Mouse (Mus musculus) adrenal gland, adult 8-10 months (tissue): Measurements from ENCODE around the gene Rbfox2. TPM values are rescaled to one million over a fixed set of nuclear protein-coding genes. Genes with fewer than 3 reads are reported as not detected.
A peak's percentile ranks its signal among the peaks of the same experiment; 100 is the strongest.

ENCODE experiments used
- DNase-seq: peaks from one replicate; pipeline ENCODE4 v3.0.0; 2022
- total RNA-seq, 4 experiments: library from RNA; stranded (reverse); gene quantifications; 2 replicates each; pipeline ENCODE4 v1.2.4; 2022

Gene Rbfox2
- total RNA-seq, 4 experiments from 2014 or later = 55.5 to 86.2 (median 70.7) TPM

DNA sequence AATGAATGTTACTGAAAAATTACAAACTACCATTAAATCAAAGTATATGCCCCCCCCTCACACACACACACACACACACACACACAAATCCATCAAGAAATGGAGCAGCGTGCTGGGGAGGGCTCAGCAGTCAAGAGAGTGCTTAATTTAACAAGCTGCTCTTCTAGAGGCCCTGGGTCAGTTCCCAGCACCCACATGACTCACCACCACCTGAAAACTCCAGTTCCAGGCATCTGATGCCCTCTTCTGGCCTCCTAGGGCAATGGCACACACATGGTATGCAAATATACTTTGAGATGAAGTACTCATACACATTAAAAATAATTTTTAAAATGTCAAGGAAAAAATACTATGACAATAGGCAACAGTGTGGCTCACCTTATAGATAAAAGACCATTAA, 120.7 kb downstream of the Rbfox2 start:
- DNase-seq = no peak

DNA sequence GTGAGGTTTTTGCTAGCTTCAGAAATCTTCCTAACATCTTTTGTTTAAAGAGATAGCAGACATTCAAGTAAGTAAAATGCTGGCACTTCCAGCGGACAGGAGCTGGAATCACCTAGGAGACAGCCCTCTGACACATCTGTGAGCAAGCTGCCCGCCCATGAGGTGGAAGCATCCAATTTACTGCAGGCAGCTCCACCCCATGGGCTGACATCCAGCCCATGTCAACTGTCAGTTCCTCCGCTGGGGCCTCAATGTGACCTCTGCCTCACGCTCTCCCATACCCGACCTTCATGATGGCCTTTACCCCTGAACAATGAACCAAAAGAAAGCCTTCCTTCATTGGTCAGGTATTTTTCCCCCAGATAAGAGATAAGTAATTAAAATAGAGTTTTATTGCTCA, 121.2 kb downstream of the Rbfox2 start:
- DNase-seq = peak; percentile 19

- DNase-seq = no peak
Measured at GRCm38 (mm10) chr15:77182800-77183199, 124.0 kb downstream of the Rbfox2 start.

DNA sequence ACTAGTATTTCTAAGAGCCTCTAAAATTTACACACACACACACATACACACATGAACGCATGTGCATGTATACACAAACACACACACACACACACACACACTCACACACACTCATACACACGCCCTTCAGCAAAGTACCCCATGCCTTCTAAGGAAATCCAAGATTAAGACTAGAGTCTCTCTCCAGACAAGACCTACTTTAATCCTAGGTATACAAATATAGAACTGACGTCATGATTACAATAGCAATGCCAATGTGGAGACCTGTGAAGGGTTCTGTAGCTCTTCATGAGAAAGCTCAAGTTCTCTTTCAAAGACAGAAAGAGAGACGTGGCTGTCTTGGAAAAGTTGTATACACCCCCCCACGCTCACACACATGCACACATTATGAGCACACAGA, 132.8 kb downstream of the Rbfox2 start:
- no peak for DNase-seq

DNA sequence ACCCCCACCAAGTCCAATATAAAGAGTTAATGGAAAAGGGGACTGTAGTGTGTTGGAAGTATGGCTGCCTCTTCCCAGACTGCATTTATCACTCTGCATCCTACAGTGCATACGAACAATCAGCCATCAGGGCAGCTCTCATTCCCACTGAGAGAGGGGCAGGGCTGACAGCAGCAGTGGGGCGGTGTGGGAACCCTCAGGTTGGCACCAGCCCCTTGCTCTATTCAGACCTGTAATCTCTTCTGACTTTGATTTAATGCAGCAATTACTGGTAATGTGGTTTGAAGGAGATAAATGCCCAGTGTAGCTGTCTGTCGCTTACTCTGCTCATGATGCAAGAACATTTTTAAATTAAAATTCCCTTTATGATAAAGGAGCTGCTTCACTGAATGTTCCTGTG, 134.4 kb downstream of the Rbfox2 start:
- DNase-seq = no peak

GRCm38 (mm10) chr15:77168781-77169180, 138.0 kb downstream of the Rbfox2 start:
- no peak for DNase-seq

DNA sequence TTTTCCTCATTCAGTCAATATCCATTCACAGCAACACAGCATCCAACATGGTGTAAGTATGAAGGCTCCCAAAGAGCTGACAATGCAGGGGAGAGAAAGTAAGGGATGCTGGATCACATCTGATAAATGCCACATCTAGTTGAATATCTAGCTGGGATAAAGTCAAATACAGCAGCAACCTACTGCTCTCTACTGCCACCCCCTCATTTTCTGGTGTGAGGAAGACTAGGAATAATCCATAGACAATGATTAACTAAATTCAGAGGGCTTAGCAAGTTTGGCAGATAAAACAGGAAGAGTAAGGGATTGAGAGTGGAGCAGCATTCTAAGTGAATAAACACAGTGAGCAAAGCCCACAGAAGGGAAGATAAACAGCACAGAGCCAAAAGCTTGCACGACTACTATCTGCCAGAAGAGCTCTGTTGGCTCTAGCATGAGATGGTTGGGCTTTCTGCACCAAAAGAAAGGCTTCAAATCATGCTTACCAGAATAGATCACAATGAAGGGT, 140.5 kb downstream of the Rbfox2 start:
- DNase-seq = no peak

DNA sequence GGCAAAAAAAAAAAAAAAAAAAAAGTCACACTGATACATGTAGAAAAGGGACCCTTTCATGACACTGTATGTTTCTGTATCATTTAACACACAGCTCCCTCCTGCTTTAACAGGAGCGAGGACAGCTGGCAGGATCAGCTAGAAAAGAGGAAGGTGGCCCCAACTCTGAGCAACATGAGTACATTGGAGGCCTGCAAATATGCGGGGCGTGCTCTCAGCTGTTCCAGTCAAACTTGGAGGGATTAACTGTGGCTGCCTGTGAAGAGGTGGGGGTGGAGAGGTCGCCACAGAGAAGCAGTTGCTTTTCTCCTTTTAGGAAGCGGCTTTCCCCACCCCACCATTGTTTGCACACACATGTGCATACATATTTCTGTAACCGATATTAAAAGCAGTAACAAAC, 143.5 kb downstream of the Rbfox2 start:
- no peak for DNase-seq

DNA sequence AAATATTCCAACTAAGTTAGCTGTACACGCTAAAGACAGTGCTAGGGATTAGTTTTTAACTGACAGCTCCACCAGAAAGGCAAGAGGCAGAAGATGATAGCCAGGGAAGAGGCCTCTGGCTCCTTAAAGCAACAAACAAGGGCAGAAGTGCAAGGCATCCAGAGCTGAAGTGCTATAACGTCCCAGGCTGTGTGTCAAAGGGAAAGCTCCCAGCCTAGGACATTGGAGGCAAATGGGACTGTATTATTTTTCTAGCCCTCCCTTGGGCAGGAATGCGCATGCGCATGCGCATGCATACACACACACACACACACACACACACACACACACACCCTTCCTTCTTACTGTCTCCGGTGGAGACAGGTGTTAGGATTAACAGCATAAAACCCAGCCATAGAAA, 143.9 kb downstream of the Rbfox2 start:
- no peak for DNase-seq

- no peak for DNase-seq
Measured at GRCm38 (mm10) chr15:77161382-77161781, 145.4 kb downstream of the Rbfox2 start.

- DNase-seq = no peak
Measured at GRCm38 (mm10) chr15:77160848-77161247, 146.0 kb downstream of the Rbfox2 start.

GRCm38 (mm10) chr15:77156525-77156924, 150.3 kb downstream of the Rbfox2 start:
- no peak for DNase-seq

GRCm38 (mm10) chr15:77154248-77154785, 152.5 kb downstream of the Rbfox2 start:
- no peak for DNase-seq

DNA sequence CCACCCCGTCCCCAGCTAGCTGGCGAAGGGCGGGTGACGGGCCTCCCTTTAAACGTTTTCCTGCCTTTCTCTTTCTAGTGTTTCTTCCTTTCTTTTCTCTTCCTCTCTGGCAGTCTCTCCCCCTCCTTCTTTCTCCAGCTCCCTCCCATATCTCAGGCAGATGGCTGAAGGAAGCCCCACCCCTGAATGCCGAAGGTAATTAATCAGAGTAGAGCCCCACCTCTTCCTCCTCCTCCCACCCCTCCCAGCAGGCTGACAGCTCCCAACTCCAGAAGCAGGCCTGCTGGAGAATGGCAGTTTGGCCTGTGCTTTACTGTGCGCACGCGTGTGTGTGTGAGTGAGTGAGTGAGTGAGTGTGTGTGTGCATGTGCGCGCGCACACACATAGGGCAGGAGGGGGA, 153.2 kb downstream of the Rbfox2 start:
- DNase-seq = peak; percentile 88

GRCm38 (mm10) chr15:77153088-77153546, 153.7 kb downstream of the Rbfox2 start:
- no peak for DNase-seq

DNA sequence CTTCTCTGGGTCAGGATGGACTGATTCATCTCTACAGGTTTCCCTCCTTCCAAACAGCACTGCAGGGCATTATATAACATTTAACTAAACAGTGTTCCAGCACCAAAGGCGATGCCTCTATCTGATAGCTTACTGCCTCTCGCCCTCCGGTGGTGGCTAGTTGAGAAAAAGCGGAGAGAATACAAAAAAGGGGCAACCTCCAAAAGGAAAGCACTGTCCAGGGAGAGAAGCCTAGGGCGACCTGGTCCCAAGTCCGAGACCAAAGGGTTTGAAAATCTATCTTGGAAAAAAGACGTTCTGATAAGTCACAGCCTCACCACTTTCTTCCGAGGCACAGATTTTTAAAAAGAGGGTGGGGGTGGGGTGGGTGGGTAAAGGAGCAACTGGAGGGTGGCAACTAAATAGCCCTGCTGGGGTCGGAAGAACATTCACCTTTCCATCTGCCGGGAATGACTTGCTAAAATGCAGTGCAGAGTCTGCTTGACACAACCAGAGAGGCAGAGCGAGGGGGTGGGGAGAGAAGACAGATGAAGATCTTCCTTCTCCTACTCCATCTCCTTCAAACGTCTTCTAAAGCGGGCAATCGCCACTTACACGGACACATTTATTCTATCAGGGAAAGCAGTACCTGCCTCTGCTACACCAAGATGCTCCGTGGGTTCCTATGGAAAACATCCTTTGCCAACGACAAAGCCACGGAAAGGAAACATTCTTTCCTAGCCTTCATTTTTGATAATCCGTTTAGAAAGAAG, 154.3 kb downstream of the Rbfox2 start:
- DNase-seq = no peak

- DNase-seq = no peak
Measured at GRCm38 (mm10) chr15:77151816-77152215, 155.0 kb downstream of the Rbfox2 start.

DNA sequence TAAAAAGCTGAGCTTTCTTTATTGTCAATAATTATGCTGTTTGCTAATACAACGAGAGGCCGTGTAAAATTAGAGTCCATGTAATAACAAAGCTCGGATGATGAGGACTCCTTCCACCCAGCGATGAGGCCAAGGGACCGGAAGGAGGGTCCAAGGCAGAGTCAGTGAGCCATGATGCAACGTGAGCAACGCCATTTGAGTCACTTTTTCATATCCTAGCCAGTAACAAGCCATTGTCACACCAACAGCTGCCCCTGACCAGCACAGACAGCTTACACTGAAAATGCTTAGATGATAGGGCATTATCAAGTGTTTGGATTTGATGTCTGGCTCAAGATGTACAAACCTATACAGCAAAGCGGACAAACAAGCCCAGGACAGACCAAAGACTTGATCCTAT, 155.6 kb downstream of the Rbfox2 start:
- DNase-seq = no peak

DNA sequence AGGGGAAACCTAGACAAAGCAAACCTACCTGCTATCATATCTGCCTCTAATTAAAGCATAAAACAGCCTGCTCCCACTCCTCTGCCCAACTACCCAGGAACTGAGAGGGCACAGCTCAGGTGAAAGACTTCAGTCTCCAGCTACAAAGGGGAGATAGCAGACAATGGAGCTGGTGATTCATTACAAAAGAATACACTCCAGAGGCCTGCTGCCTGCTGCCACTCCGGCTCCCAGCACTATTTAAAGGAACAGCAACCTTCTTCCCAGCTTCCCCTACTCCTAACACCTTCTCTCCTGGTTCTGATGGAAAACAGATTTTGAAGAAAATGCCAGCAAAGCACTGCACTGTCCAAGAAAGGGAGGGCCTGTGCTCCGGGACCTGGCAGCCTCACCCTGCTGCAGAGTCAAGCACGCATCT, 156.4 kb downstream of the Rbfox2 start:
- no peak for DNase-seq

DNA sequence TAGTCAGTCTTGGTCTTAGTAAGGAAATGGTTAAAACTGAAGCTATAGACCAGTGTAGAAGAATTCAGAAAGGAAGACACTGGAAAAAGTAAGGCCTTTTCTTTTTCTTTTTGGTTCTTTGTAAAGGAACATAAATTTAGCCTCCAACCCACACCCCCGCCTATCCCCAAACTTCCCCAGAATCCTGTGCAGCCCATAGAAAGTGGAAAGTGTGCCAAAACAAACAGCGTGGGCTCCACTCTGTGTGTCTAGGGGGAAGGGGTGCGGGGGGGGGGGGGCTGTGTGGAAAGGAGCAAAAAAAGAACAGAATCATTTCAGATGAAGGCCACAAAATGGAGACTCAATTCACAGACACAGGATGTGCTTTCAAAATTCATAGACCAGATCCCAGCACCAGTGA, 156.8 kb downstream of the Rbfox2 start:
- DNase-seq = no peak

- no peak for DNase-seq
Measured at GRCm38 (mm10) chr15:77149551-77149950, 157.3 kb downstream of the Rbfox2 start.

DNA sequence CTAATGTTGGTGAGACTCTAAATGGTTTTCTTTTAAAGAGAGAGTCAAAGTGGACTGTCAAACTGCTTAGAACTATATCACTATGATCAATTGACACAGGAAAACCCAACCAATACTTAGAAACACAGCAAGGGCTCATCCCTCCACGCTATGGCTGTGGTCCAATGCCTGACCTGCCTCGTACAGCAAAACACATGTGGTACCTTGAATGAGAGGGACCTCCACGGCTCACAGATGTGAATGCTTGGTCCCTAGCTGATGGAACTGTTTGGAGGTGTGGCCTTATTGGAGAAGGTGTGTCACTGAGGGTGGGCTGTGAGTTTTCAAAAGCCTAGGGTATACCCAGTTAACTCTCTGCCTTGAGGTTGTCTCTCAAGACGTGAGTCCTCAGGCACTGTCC, 159.9 kb downstream of the Rbfox2 start:
- no peak for DNase-seq

DNA sequence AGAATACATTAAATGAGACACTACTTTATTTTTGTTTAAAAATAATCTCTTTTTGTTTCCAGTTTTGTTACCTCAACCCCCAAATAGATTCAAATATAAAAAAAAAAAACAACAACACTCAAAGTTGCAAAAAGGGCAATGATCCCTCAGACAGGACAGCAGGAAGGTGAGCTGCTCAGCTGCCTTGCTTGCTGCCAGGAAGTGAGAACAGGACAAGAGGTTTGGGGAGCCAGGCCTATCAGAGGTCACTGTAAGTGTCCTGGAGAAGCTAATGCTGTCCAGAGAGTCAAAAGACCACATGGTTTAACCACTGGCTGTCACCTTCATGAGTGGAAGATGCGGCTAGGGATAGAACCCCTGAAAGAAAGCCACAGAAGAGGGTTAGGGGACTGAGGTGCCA, 161.8 kb downstream of the Rbfox2 start:
- no peak for DNase-seq

- no peak for DNase-seq
Measured at GRCm38 (mm10) chr15:77142787-77143186, 164.0 kb downstream of the Rbfox2 start.
